Mouse (Mus musculus): ENCODE data around the gene Clk3.
"Not testable (repeated sequence)": the region's sequence is repeated elsewhere in the genome, so short reads cannot be mapped to it uniquely, and the experiment has no call there.

Clk3 gene

GRCm38 (mm10) chr9:57724701-57725100 is 41.0 kb downstream of the Clk3 start:
- no peak for DNase-seq (ENCODE audit: extremely low read depth, low read depth, low spot score)

- DNase-seq (ENCODE audit: extremely low read depth, low read depth, low spot score), result no peak
Observed at GRCm38 (mm10) chr9:57723796-57724195, 41.9 kb downstream of the Clk3 start.

- DNase-seq (ENCODE audit: extremely low read depth, low read depth, low spot score), result peak; percentile 99
Observed at GRCm38 (mm10) chr9:57723315-57723715, 42.3 kb downstream of the Clk3 start.

GRCm38 (mm10) chr9:57722371-57722770 is 43.3 kb downstream of the Clk3 start:
- no peak for DNase-seq (ENCODE audit: extremely low read depth, low read depth, low spot score)

GRCm38 (mm10) chr9:57720736-57721135 is 44.9 kb downstream of the Clk3 start:
- DNase-seq (ENCODE audit: extremely low read depth, low read depth, low spot score), result no peak

- DNase-seq (ENCODE audit: extremely low read depth, low read depth, low spot score), result no peak
Observed at GRCm38 (mm10) chr9:57718408-57718807, 47.3 kb downstream of the Clk3 start.

- DNase-seq (ENCODE audit: extremely low read depth, low read depth, low spot score), result no peak
Observed at GRCm38 (mm10) chr9:57712194-57712593, 53.5 kb downstream of the Clk3 start.

GRCm38 (mm10) chr9:57710214-57710613 is 55.4 kb downstream of the Clk3 start:
- DNase-seq (ENCODE audit: extremely low read depth, low read depth, low spot score), result not testable (repeated sequence)

GRCm38 (mm10) chr9:57708720-57709274 is 56.9 kb downstream of the Clk3 start:
- no peak for DNase-seq (ENCODE audit: extremely low read depth, low read depth, low spot score)

GRCm38 (mm10) chr9:57708068-57708719 is 57.5 kb downstream of the Clk3 start, which contains the start of gene Edc3:
Gene Edc3, plus strand, starts transcription at chr9:57708540.
- DNase-seq (ENCODE audit: extremely low read depth, low read depth, low spot score), result no peak

GRCm38 (mm10) chr9:57706496-57706895 is 59.2 kb downstream of the Clk3 start:
- DNase-seq (ENCODE audit: extremely low read depth, low read depth, low spot score), result peak; percentile 97

Measured in fat pad, adult 2 months (tissue).